Mouse (Mus musculus): ENCODE measurements at regions not wholly inside any gene's neighbourhood (a gene's known extent, or its start where the extent isn't known, plus 50 kb on each side); places are given as distances from the start of the nearest gene placed in this dataset.

DNA sequence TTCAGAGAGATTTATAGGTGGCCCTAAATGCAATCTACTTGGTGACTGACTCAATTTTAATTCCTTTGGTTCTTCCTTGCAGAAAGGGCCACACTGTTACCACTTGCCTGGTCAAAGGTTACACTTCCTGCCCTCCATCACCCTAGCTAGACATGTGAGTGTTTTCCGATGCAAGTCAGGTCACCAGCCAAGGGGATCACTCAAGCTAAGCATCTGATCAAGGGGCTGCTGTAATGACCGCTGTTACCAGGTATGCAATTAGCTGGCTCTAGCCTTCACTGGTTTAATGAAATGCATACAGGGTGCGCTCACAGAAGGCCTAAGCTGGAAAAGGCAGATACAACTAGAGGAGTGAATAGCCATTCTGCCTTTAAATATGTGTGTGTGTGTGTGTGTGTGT is 105.1 kb downstream of the Mtx2 start:
- no peak for DNase-seq (ENCODE audit: low read depth in 2 of 2, low spot score in 2 of 2)

DNA sequence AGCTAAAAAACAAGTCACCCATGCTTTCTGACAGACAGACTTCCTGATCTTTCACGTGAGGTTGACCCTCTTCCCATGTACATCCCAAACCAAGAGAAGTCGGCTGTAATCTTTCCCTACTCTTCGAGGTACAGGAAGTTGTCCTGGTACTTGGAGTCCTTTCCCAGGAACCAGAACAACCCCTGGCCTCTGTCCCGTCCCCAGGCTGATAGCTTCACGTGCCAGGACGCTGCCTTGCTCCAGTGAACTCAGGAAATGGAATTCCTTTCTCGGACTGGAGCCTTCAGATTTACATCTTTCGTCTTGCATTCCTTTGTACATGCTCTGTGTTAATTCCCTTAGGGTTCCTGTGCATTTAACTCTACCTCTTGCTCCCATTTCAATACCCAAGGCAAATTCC is 107.6 kb downstream of the Mtx2 start:
- no peak for DNase-seq (ENCODE audit: low read depth in 2 of 2, low spot score in 2 of 2)

DNA sequence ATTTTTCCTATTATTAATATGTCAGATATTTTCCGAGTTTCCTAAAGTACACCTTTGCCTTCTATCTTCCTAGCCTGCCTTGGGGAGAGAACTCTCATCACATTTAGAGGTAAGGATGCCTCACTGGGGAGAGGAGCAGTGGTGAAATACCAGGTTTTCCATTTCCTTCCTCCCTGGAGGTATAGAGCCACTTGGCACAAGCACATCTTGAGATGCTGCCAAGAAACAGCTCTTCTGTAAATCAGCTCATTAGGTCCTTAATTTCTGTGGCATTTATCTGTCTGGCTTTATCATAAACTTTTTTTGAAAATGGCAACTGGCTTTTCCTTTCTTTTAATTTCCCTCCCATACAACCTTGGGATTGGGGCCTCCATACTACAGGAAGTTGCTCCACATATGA is 108.2 kb downstream of the Mtx2 start:
- no peak for DNase-seq (ENCODE audit: low read depth in 2 of 2, low spot score in 2 of 2)

DNA sequence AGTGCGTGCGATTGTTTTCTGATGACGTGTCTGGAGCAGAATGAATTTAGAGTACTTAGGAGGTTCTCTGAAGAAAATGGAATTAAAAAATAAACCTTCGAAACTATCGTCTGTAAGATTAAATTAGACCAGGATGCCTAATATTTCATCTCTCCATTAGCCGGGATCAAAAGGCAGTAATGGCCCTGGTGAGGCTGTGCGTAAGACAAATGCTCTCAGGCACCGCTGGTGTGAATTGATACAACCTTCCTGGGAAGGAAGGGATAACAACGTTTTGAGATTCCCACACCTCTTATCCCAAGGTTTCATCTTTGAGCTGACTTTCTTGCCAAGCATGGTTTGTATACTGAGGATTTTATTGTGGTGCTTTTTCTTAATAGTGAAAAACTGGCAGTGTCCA is 113.1 kb downstream of the Mtx2 start:
- DNase-seq (ENCODE audit: low read depth in 2 of 2, low spot score in 2 of 2), result no peak

DNA sequence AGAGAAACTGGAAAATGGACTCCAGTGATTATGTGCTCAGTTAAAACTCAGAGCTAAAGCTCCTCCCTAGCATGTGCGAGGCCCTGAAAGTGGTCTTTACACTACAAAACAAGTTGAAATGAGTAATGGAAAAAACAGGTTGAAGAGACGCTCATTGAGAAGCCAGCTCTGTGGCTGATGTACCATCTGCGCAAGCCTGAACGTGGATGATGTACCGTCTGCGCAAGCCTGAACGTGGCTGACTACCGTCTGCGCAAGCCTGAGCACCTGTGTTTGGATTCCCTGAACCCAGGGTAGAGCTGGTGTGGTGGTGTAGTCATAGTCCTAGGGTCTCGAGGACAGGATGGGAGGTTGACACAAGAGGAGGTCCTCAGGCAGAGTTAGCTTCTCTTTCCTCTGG is 116.4 kb downstream of the Mtx2 start:
- DNase-seq (ENCODE audit: low read depth in 2 of 2, low spot score in 2 of 2), result no peak

DNA sequence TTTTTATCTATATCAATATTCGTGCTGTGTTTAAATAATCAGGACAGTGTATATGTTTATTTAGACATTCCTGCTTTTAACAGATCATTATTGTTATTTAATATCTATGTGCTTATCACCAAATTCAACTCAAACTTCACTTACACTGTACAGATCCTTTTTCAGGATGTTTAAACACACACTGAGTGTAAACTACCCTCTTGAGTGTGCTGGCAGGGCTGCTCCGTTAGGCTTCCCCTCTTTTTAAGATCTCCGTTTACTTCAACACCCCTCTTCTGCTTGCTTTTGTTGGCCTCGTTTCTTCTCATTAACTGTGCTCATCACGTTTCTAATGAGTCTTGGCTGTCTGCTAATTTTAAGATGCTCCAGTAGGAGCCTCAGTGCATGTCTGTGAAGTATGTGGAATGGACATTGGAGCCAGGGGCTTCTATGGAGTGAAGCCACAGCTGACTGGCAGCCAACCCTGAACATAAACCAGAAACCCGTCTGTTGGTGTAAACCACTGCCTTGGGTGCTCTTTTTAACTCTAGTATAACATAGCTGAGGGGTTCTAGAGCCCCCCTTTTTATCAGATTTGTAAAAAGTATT is 117.1 kb downstream of the Mtx2 start:
- no peak for DNase-seq (ENCODE audit: low read depth in 2 of 2, low spot score in 2 of 2)

GRCm38 (mm10) chr2:74945185-74945749 is 119.7 kb downstream of the Mtx2 start:
- no peak for DNase-seq (ENCODE audit: low read depth in 2 of 2, low spot score in 2 of 2)

- DNase-seq (ENCODE audit: low read depth in 2 of 2, low spot score in 2 of 2), result no peak
These were observed 126.0 kb downstream of the Mtx2 start for GRCm38 (mm10) chr2:74951401-74952260.

DNA sequence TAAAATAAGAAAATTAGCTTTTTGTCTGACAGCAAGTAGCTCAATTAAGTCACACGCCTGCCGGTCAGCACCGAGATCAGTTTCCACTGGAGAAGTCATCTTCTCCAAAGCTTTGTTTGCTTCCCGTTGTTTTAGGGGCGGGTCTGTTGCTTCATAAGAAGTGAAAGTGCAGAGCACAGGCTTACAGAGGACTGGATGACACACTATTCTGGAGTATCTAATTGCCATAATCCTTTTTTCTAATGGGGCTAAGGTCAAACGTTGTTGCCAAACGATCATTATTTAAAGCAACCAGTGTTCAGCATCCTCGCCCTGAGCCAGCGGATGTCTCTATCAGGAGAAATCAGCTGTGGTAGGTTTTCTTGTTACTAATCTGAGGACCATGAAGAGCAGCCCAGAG is 128.5 kb downstream of the Mtx2 start:
- no peak for DNase-seq (ENCODE audit: low read depth in 2 of 2, low spot score in 2 of 2)

DNA sequence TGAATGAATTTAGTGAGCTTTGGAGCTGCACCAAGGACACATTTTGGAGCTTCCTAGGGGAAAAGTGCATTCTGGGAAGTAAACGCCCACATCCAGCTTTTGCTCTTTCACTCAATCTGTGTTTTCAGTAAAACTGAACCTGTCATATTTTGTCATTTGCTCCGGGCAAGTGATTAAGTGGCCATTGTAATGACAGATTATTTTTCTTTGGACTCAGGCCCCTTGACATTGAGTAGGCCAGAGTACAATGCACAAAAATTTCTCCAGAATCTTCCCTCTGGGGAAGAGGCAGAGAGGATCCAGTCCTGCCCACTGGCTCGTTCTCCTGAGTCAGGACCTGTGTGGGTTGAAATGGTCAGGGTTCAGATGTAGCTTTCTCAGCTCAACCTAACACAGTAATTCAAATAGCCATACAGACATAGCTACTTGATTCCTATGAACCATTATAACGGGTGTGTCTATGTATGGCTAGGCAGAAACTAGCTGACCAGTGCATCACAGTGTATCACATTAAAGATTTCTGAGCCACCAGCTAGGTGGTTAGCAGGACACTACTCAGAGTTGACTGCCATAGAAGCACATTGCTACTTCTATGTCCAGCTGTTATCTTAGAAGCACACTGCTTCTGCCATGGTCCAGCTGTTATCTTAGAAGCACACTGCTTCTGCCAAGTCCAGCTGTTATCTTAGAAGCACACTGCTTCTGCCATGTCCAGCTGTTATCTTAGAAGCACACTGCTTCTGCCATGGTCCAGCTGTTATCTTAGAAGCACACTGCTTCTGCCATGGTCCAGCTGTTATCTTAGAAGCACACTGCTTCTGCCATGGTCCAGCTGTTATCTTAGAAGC is 129.9 kb downstream of the Mtx2 start:
- no peak for DNase-seq (ENCODE audit: low read depth in 2 of 2, low spot score in 2 of 2)

- DNase-seq (ENCODE audit: low read depth in 2 of 2, low spot score in 2 of 2), result no peak
These were observed 130.5 kb downstream of the Mtx2 start for GRCm38 (mm10) chr2:74956129-74956450.

- no peak for DNase-seq (ENCODE audit: low read depth in 2 of 2, low spot score in 2 of 2)
These were observed 131.0 kb downstream of the Mtx2 start for GRCm38 (mm10) chr2:74956556-74956955.

DNA sequence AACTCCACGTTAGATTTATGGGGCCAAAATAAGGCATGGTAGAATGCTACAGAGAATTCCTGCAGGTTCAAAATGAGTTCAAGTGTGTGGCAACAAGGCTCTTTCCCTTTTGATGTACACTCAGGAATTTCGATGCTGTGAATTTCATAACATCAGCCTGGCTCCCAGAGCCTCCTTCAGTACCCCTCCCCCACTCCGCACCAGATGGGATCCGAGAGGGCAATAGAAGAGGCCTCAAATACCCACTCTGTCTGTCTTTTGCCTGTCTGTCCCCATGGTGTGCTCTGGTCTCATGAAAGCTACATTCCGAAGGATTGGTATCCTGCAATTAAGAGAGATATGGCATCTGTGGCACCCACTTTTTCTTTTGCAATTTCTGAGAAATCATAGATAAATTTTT is 134.3 kb downstream of the Mtx2 start:
- no peak for DNase-seq (ENCODE audit: low read depth in 2 of 2, low spot score in 2 of 2)

- no peak for DNase-seq (ENCODE audit: low read depth in 2 of 2, low spot score in 2 of 2)
These were observed 136.8 kb downstream of the Mtx2 start for GRCm38 (mm10) chr2:74962416-74962815.

DNA sequence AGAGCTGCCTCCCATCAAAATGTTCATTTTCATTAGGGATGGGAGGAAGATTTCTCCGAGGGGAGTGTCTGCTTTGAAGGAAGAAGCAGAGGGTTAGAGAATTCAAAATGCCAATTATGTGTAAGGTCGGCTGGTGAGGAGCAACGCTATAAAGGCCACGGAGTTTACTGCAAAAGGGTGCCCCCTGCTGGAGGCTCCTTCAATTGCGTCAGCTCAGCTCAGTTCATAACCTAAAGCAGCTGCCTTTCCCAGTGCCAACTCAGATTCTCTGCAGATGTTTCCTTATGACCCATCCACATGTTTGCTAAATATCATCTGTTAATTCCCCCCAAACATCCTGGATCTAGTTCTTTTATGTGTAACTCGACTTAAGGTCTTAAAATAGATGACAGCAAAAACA is 138.8 kb downstream of the Mtx2 start:
- peak; percentile 59 to 65 for DNase-seq (ENCODE audit: low read depth in 2 of 2, low spot score in 2 of 2)

- no peak for DNase-seq (ENCODE audit: low read depth in 2 of 2, low spot score in 2 of 2)
These were observed 139.4 kb downstream of the Mtx2 start for GRCm38 (mm10) chr2:74964980-74965379.

DNA sequence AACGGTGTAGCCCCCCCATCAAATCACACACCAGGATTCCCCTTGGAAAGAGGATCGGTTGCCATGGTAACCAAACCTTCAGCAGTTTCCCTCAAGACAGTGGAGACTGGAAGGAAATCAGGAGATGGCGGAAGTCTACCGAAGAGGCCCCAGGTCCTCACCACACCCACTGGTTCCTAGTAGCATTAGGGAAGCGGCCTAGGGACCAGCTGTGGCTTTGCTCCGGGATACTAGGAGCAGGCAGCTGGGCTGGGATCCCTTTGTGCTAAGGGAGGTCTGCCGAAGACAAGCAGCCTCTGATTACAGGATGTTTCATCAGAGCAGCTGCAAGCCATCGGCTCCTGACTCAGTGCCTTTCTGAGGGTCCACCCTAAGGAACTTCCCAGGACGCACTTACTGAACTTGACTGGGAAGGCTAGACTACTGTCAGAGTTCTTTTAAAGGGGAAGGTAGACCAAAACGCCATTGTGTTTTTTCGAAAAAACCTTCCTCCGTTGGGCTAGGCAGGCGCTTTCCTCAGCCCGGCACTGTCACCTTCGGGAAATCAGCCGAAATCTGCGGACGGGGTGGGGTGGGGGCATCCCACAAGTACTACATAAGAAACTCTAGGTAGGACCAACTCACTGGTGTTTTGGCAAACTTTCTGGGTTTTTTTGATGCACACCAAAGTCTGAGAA is 139.9 kb downstream of the Mtx2 start:
- DNase-seq (ENCODE audit: low read depth in 2 of 2, low spot score in 2 of 2), result no peak

GRCm38 (mm10) chr2:74970611-74971265 is 145.1 kb downstream of the Mtx2 start:
- no peak for DNase-seq (ENCODE audit: low read depth in 2 of 2, low spot score in 2 of 2)

DNA sequence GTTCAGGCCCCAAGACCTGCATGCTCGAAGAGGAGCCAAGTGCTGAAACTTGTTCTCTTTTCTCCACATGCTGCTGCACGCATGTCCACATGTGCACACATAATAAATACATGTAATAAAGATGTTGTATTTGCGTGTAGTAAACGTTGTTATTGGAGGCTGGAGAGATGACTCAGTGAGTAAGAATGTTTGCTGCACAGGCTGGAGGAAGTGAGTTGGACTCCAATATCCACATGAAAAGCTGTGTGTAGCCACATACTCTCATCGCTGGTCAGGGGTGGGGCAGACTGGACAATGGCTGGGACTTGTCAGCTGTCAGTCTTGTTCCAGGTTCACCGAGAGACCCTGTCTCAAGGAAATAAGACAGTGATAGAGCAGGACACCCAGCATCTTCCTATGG is 147.8 kb downstream of the Mtx2 start:
- DNase-seq (ENCODE audit: low read depth in 2 of 2, low spot score in 2 of 2), result no peak

GRCm38 (mm10) chr2:74974595-74975325 is 149.2 kb downstream of the Mtx2 start:
- DNase-seq (ENCODE audit: low read depth in 2 of 2, low spot score in 2 of 2), result no peak

Measured in CD8-positive naive resting alpha-beta T cell, adult 2 months (primary cell).